Mouse (Mus musculus) hindbrain, postnatal 0 days (tissue): ENCODE measurements around the gene Ulk4. TPM values are rescaled to one million over a fixed set of nuclear protein-coding genes. Genes with fewer than 3 reads are reported as not detected.
A peak's percentile ranks its signal among the peaks of the same experiment; 100 is the strongest.
"Not testable (repeated sequence)": the region's sequence is repeated elsewhere in the genome, so short reads cannot be mapped to it uniquely, and the experiment has no call there.

Experiments used
- ATAC-seq: fragments of 200-750 bp; cut with Nextera tagmentation; 2 replicates; pipeline ENCODE4 v1.8.0; 2017; ENCODE audit warnings: mild to moderate bottlenecking, moderate TSS enrichment, moderate library complexity
- DNase-seq: peaks from one replicate; pipeline ENCODE4 v3.0.0-alpha.2; 2015; ENCODE audit warnings: low spot score
- H3K27ac ChIP-seq: fragments of 300-500 bp; sonication (generic); 2 replicates; pipeline ENCODE4 v1.5.1; 2014; ENCODE audit warnings: mild to moderate bottlenecking
- H3K27me3 ChIP-seq: fragments of 300-500 bp; sonication (generic); 2 replicates; pipeline ENCODE4 v1.6.1; 2014; ENCODE audit warnings: low read length, mixed read lengths; ENCODE audit not compliant: insufficient read depth
- H3K36me3 ChIP-seq: fragments of 300-500 bp; sonication (generic); 2 replicates; pipeline ENCODE4 v1.6.1; 2014; ENCODE audit warnings: low read length, mixed read lengths; ENCODE audit not compliant: insufficient read depth
- H3K4me1 ChIP-seq: fragments of 300-500 bp; sonication (generic); 2 replicates; pipeline ENCODE4 v1.6.1; 2014; ENCODE audit warnings: antibody characterized with exemption, low read length, mixed read lengths; ENCODE audit not compliant: insufficient read depth
- H3K4me2 ChIP-seq: fragments of 300-500 bp; sonication (generic); 2 replicates; pipeline ENCODE4 v1.6.1; 2014; ENCODE audit warnings: low read depth, mild to moderate bottlenecking, low read length, moderate library complexity, mixed read lengths
- H3K4me3 ChIP-seq: fragments of 300-500 bp; sonication (generic); 2 replicates; pipeline ENCODE4 v1.5.1; 2014; ENCODE audit warnings: low read length
- H3K9ac ChIP-seq: fragments of 300-500 bp; sonication (generic); replicated peaks from 2 replicates; pipeline ENCODE4 v1.6.1; 2014; ENCODE audit warnings: mild to moderate bottlenecking, low read length, moderate library complexity, mixed read lengths
- H3K9me3 ChIP-seq: fragments of 300-500 bp; sonication (generic); 2 replicates; pipeline ENCODE4 v1.6.1; 2016; ENCODE audit warnings: low read length, mixed read lengths
- CTCF ChIP-seq: IDR thresholded peaks from 2 replicates; pipeline ENCODE4 v1.5.1; 2016; ENCODE audit warnings: antibody characterized with exemption, control low read depth, low read depth
- WGBS: fragments of 180-500 bp; shearing (Covaris S2); extraction: QIAGEN DNeasy Blood & Tissue Kit; methylation state at CpG from one replicate; pipeline ENCODE4 v1.1.7; 2014; 5-methylcytosine and 5-hydroxymethylcytosine counted together
- polyA plus RNA-seq: library from polyadenylated mRNA; unstranded; fragments of >200 nt; fragmentation: Nextera tagmentation; extraction: Ambion mirVana; gene quantifications from 2 replicates; pipeline ENCODE4 v1.2.1, GENCODE M21; 2015
- total RNA-seq: library from RNA; depleted of rRNA; stranded (reverse); fragments of >200 nt; gene quantifications from 2 replicates; pipeline ENCODE4 v1.2.3, GENCODE M21; 2014

The Ulk4 gene
- total and polyA plus RNA-seq, 2 experiments from 2014 or later: 20.0 to 76.3 TPM

GRCm38 (mm10) chr9:121056036-121056435, 221.0 kb downstream of the Ulk4 start:
- H3K4me3 ChIP-seq: no peak overlapping the region
- no peaks in the 10 kb centered on the region for H3K9me3 ChIP-seq
- no peak overlapping the region for H3K4me2 ChIP-seq
- TF ChIP-seq CTCF: no peak
- no peaks in the 10 kb centered on the region for H3K27me3 ChIP-seq
- no peak overlapping the region for H3K9ac ChIP-seq
- no peak overlapping the region for H3K27ac ChIP-seq
- ATAC-seq (no peak), DNase-seq (no peak)
- no peaks in the 10 kb centered on the region for H3K4me1 ChIP-seq
- WGBS: 76% methylated on average over 5 of the region's 5 CpGs
- no peaks in the 10 kb centered on the region for H3K36me3 ChIP-seq

- H3K4me1 ChIP-seq, ATAC-seq, DNase-seq, H3K27me3 ChIP-seq, H3K4me3 ChIP-seq, H3K9ac ChIP-seq, H3K4me2 ChIP-seq, H3K27ac ChIP-seq, H3K9me3 ChIP-seq, H3K36me3 ChIP-seq: not testable (repeated sequence)
- 86% methylated on average over 9 of the region's 9 CpGs for WGBS
These were observed 231.3 kb downstream of the Ulk4 start for GRCm38 (mm10) chr9:121045657-121046056.

GRCm38 (mm10) chr9:121044471-121045206, 232.4 kb downstream of the Ulk4 start:
- no peak overlapping the region for H3K4me3 ChIP-seq
- no peaks in the 10 kb centered on the region for H3K4me1 ChIP-seq
- H3K9me3 ChIP-seq: no peaks in the 10 kb centered on the region
- WGBS: 79% methylated on average over 17 of the region's 17 CpGs
- DNase-seq (no peak), ATAC-seq (peak; percentile 27; the same call in 1 of the 2 replicates)
- H3K36me3 ChIP-seq: no peaks in the 10 kb centered on the region
- no peak overlapping the region for H3K9ac ChIP-seq
- H3K27ac ChIP-seq: no peak overlapping the region
- no peak overlapping the region for H3K4me2 ChIP-seq
- no peak for TF ChIP-seq CTCF
- H3K27me3 ChIP-seq: no peaks in the 10 kb centered on the region

GRCm38 (mm10) chr9:121043021-121043420, 234.0 kb downstream of the Ulk4 start:
- H3K9ac ChIP-seq: no peak overlapping the region
- H3K36me3 ChIP-seq: no peaks in the 10 kb centered on the region
- no peaks in the 10 kb centered on the region for H3K27me3 ChIP-seq
- H3K9me3 ChIP-seq: no peaks in the 10 kb centered on the region
- no peak overlapping the region for H3K4me3 ChIP-seq
- TF ChIP-seq CTCF: no peak
- WGBS: 71% methylated on average over 4 of the region's 4 CpGs
- peaks cover 5% of the 10 kb centered on the region for H3K4me1 ChIP-seq
- DNase-seq: no peak
- ATAC-seq: no peak
- H3K27ac ChIP-seq: no peak overlapping the region
- no peak overlapping the region for H3K4me2 ChIP-seq

- TF ChIP-seq CTCF: no peak
- Histone ChIP-seq H3K27me3 (no peaks in the 10 kb centered on the region), H3K4me3 (no peak overlapping the region), H3K27ac (no peak overlapping the region), H3K9me3 (no peaks in the 10 kb centered on the region), H3K4me2 (no peak overlapping the region), H3K4me1 (peaks cover 9% of the 10 kb centered on the region), H3K36me3 (no peaks in the 10 kb centered on the region), H3K9ac (no peak overlapping the region)
- no peak for ATAC-seq
- 45% methylated on average over 4 of the region's 4 CpGs for WGBS
- DNase-seq: no peak
These were observed 238.6 kb downstream of the Ulk4 start for GRCm38 (mm10) chr9:121038396-121038795.

- no peaks in the 10 kb centered on the region for H3K36me3 ChIP-seq
- H3K9ac ChIP-seq: no peak overlapping the region
- no peak for TF ChIP-seq CTCF
- peak overlapping the region; percentile 20; the same call in 1 of the 2 replicates for H3K27ac ChIP-seq
- peaks cover 9% of the 10 kb centered on the region for H3K4me1 ChIP-seq
- H3K4me2 ChIP-seq: no peak overlapping the region
- peak; percentile 59; the same call in 1 of the 2 replicates for ATAC-seq
- WGBS: 28% methylated on average over 5 of the region's 5 CpGs
- H3K9me3 ChIP-seq: no peaks in the 10 kb centered on the region
- H3K27me3 ChIP-seq: no peaks in the 10 kb centered on the region
- DNase-seq: peak; percentile 73
- H3K4me3 ChIP-seq: no peak overlapping the region
These were observed 239.0 kb downstream of the Ulk4 start for GRCm38 (mm10) chr9:121037975-121038374.

- H3K9ac ChIP-seq: no peak overlapping the region
- no peak for TF ChIP-seq CTCF
- DNase-seq (no peak), ATAC-seq (no peak)
- no peaks in the 10 kb centered on the region for H3K36me3 ChIP-seq
- peaks cover 9% of the 10 kb centered on the region for H3K4me1 ChIP-seq
- no peak overlapping the region for H3K4me2 ChIP-seq
- no peaks in the 10 kb centered on the region for H3K27me3 ChIP-seq
- H3K4me3 ChIP-seq: no peak overlapping the region
- no peak overlapping the region for H3K27ac ChIP-seq
- no peaks in the 10 kb centered on the region for H3K9me3 ChIP-seq
- 79% methylated on average over 6 of the region's 6 CpGs for WGBS
These were observed 241.7 kb downstream of the Ulk4 start for GRCm38 (mm10) chr9:121035296-121035695.
